Comparison of ENCODE assay signal across 19 mouse cellular contexts in genomic region chr11:59029003-59029402, GRCm38 (mm10). TPM values are rescaled to one million over a fixed set of nuclear protein-coding genes. Genes with fewer than 3 reads are reported as not detected.
DNase-seq lines count a peak whose midpoint lies in the region; ATAC-seq and TF ChIP-seq lines count a peak whose summit lies in the region.
"Had no signal": no experiment of that assay in that cellular context is flagged by ENCODE, and none has a peak within 500 bp of the region (broad histone marks: within the 10 kb centered on the region; RNA-seq: fewer than 3 reads in every experiment).

No protein-coding gene starts in this region.

- no peak for TF ChIP-seq EP300 in liver, postnatal 0 days (IDR thresholded peaks at IDR 0.05; ENCODE audit: low read depth)

- DNase-seq in gastrocnemius, adult 2 months, result no peak
- DNase-seq in gastrocnemius, adult 18-20 months (ENCODE audit: low spot score), result no peak
- DNase-seq in liver, postnatal 0 days, result no peak
- DNase-seq in liver (no peak), 416B (ENCODE audit: low read depth) (peak; percentile 33)
- no peak for DNase-seq in layer of hippocampus, adult 8-10 months (ENCODE audit: low spot score in 2 of 2)
- DNase-seq: adrenal gland, postnatal 14 days; cerebellum, adult 11-12 months; cerebellum, postnatal 25 days; embryo, embryonic 11 days; heart, postnatal 10 days; kidney, postnatal 4 days had no signal

- no peaks in the 10 kb centered on the region for H3K27me3 ChIP-seq in liver, postnatal 0 days (ENCODE audit: insufficient read depth, low read length)
- H3K27me3 ChIP-seq: hindbrain, embryonic 12.5 days had no signal

- no peaks in the 10 kb centered on the region for H3K36me3 ChIP-seq in liver, postnatal 0 days (replicated peaks; ENCODE audit: insufficient read depth, low read length)
- H3K36me3 ChIP-seq: hindbrain, embryonic 12.5 days had no signal

- no peak for TF ChIP-seq POLR2A in bone marrow, adult 2 months (IDR thresholded peaks at IDR 0.05; ENCODE audit: borderline replicate concordance, control insufficient read depth, low read depth, low read length)

- no peaks in the 10 kb centered on the region for H3K4me1 ChIP-seq in liver, postnatal 0 days (ENCODE audit: insufficient read depth)
- no peaks in the 10 kb centered on the region for H3K4me1 ChIP-seq in bone marrow, adult 2 months (ENCODE audit: control insufficient read depth, insufficient read depth, low read length)
- H3K4me1 ChIP-seq: hindbrain, embryonic 12.5 days had no signal

- no peak overlapping the region for H3K4me2 ChIP-seq in liver, postnatal 0 days (ENCODE audit: low read depth, low read length)
- H3K4me2 ChIP-seq: heart, embryonic 11.5 days; hindbrain, embryonic 12.5 days had no signal

- no peak overlapping the region for H3K27ac ChIP-seq in gastrocnemius, adult 2 months
- H3K27ac ChIP-seq in liver, postnatal 0 days (ENCODE audit: low read depth), result no peak overlapping the region
- no peak overlapping the region for H3K27ac ChIP-seq in bone marrow, adult 2 months (ENCODE audit: control insufficient read depth, insufficient read depth, low read depth, low read length, poor library complexity)
- H3K27ac ChIP-seq: hindbrain, embryonic 12.5 days had no signal

- ATAC-seq in liver, postnatal 0 days, result no peak
- ATAC-seq in activated CD4-positive, CD25-positive, alpha-beta regulatory T cell, adult 4 months, result no peak
- ATAC-seq: forebrain, embryonic 16.5 days; inflammation-experienced regulatory T-cells, adult 6 months; midbrain, embryonic 16.5 days had no signal

- no peak overlapping the region for H3K9ac ChIP-seq in liver, postnatal 0 days (replicated peaks)
- H3K9ac ChIP-seq: hindbrain, embryonic 12.5 days had no signal

- H3K4me3 ChIP-seq in gastrocnemius, adult 2 months, result no peak overlapping the region
- no peak overlapping the region for H3K4me3 ChIP-seq in liver, postnatal 0 days (ENCODE audit: low read depth, low read length)
- no peak overlapping the region for H3K4me3 ChIP-seq in bone marrow, adult 2 months (replicated peaks; ENCODE audit: control insufficient read depth, low read depth, low read length)
- H3K4me3 ChIP-seq: hindbrain, embryonic 12.5 days had no signal

- 0 out of 2 replicates have a peak, but pooled peaks have one; percentile 16 for TF ChIP-seq CTCF in gastrocnemius, adult 2 months (IDR thresholded peaks at IDR 0.05)
- peak; percentile 24; the same call in 1 of the 2 replicates for TF ChIP-seq CTCF in liver, postnatal 0 days (IDR thresholded peaks at IDR 0.05; ENCODE audit: low read depth)
- TF ChIP-seq CTCF in bone marrow, adult 2 months (IDR thresholded peaks at IDR 0.05; ENCODE audit: control insufficient read depth, insufficient read depth, low read length), result 0 out of 2 replicates have a peak, but pooled peaks have one; percentile 7

- WGBS in liver, postnatal 0 days (ENCODE audit: insufficient replicate concordance), result 83% methylated on average over 13 of the region's 13 CpGs
- 85% methylated on average over 13 of the region's 13 CpGs for WGBS in bone marrow, adult 2 months

- H3K9me3 ChIP-seq in liver, postnatal 0 days (ENCODE audit: low read length), result no peaks in the 10 kb centered on the region
- H3K9me3 ChIP-seq: hindbrain, embryonic 12.5 days had no signal

- intact Hi-C loops in gastrocnemius, adult 2 months (cut with DNase I), result no loop called here

RNA-seq across cellular contexts. Expression of gene Trim11, which starts 51.1 kb away (rescaled TPM):
- total RNA-seq in gastrocnemius, adult 2 months (2021), result 1 to 10 TPM; 7.2 to 7.9 TPM
- total RNA-seq in gastrocnemius, adult 18-20 months (2021), result 1 to 10 TPM; 5.9 to 6.5 TPM
- 8.8 and 8.9 TPM in 2 replicates for polyA plus RNA-seq in liver, postnatal 0 days (2015; fragmentation: Nextera tagmentation; extraction: Ambion mirVana)
- polyA plus RNA-seq in bone marrow, adult 2 months (2011; ENCODE audit: insufficient read depth, insufficient read length, low replicate concordance, missing spikeins), result 37.2 and 67.8 TPM in 2 replicates
- 10 to 100 TPM; 18.5 to 22.2 TPM for polyA plus RNA-seq in activated CD4-positive, CD25-positive, alpha-beta regulatory T cell, adult 4 months (2017; shearing (Covaris generic))
- total RNA-seq in layer of hippocampus, adult 8-10 months (2022), result 10 to 100 TPM; 28.4 to 32.5 (median 31.0) TPM
